Mouse (Mus musculus) hindbrain, embryonic 12.5 days (tissue): ENCODE measurements around the gene Myo16. TPM values are rescaled to one million over a fixed set of nuclear protein-coding genes. Genes with fewer than 3 reads are reported as not detected.

ENCODE experiments used
- ATAC-seq: fragments of 200-750 bp; cut with Nextera tagmentation; 2 replicates; pipeline ENCODE4 v1.8.0; 2017; ENCODE audit warnings: moderate TSS enrichment; ENCODE audit not compliant: low FRiP score
- H3K27ac ChIP-seq: fragments of 300-500 bp; sonication (generic); 2 replicates; pipeline ENCODE4 v1.5.1; 2016; ENCODE audit warnings: mild to moderate bottlenecking
- H3K27me3 ChIP-seq: fragments of 300-500 bp; sonication (generic); 2 replicates; pipeline ENCODE4 v1.6.1; 2016; ENCODE audit warnings: mild to moderate bottlenecking
- H3K36me3 ChIP-seq: fragments of 300-500 bp; sonication (generic); 2 replicates; pipeline ENCODE4 v1.6.1; 2016; ENCODE audit warnings: mild to moderate bottlenecking
- H3K4me1 ChIP-seq: fragments of 300-500 bp; sonication (generic); 2 replicates; pipeline ENCODE4 v1.6.1; 2016
- H3K4me2 ChIP-seq: fragments of 300-500 bp; sonication (generic); replicated peaks from 2 replicates; pipeline ENCODE4 v1.6.1; 2016; ENCODE audit warnings: mild to moderate bottlenecking
- H3K4me3 ChIP-seq: fragments of 300-500 bp; sonication (generic); 2 replicates; pipeline ENCODE4 v1.5.1; 2016; ENCODE audit warnings: mild to moderate bottlenecking
- H3K9ac ChIP-seq: fragments of 300-500 bp; sonication (generic); 2 replicates; pipeline ENCODE4 v1.6.1; 2016; ENCODE audit warnings: mild to moderate bottlenecking, moderate library complexity
- H3K9me3 ChIP-seq: fragments of 300-500 bp; sonication (generic); replicated peaks from 2 replicates; pipeline ENCODE4 v1.6.1; 2016; ENCODE audit warnings: mild to moderate bottlenecking
- WGBS: fragments of 180-500 bp; shearing (Covaris S2); methylation state at CpG from one replicate; pipeline ENCODE4 v1.1.7; 2016; 5-methylcytosine and 5-hydroxymethylcytosine counted together
- polyA plus RNA-seq: library from polyadenylated mRNA; unstranded; fragments of >200 nt; fragmentation: Nextera tagmentation; extraction: Ambion mirVana; gene quantifications from 2 replicates; pipeline ENCODE4 v1.2.1, GENCODE M21; 2016

The Myo16 gene
- polyA plus RNA-seq, 1 experiment from 2014 or later, result 4.3 TPM

DNA sequence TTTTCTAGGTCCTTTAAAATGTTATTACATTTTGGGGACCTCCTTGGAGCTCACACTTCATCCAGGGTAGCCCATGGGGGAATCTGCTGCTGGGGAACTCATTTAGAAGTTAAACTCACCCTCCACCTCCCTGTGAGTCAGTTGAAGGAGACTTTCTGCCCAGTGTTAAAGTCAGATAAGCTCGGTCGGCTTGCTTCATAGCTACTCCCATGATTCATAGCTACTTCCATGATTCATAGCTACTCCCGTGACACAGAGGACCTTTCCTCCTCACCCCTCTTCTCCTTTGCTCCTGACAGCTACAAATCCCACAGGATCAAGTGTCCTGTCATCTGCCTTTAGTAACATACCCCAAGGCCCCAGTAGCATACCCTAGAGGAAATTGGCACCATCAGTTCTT, 89.6 kb downstream of the Myo16 start:
- no peak for ATAC-seq
- no peaks in the 10 kb centered on the region for H3K36me3 ChIP-seq

DNA sequence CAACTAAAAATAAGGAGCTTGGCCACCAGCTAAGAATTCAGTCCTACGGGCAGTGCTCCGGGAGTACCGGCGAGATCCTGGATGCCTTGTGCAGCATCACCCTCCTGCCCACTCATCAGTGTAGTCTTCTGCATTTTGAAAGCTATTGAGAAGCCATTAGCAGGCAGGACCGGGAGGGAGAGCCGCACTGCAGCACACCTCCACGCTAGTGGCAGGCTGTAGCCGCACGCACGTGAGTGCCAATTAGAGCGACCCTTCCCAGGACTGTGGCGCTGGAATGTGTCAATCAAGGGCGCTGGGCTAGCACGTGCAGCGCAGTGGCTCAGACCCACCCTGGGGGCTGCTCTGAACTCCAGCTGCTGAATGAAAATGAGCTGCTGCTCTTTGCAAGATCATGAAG, 95.4 kb downstream of the Myo16 start:
- WGBS, result 2% methylated on average over 15 of the region's 15 CpGs
- Histone ChIP-seq H3K27ac (no peak overlapping the region), H3K27me3 (0 out of 2 replicates have a peak, but pooled peaks cover 7% of the 10 kb centered on the region), H3K4me1 (peaks cover 8% of the 10 kb centered on the region), H3K36me3 (no peaks in the 10 kb centered on the region), H3K9ac (no peak overlapping the region), H3K9me3 (no peaks in the 10 kb centered on the region), H3K4me2 (peak overlapping the region; percentile 56), H3K4me3 (no peak overlapping the region)
- ATAC-seq, result peak; percentile 93

More for the DNA sequence above, 89.6 kb downstream of the Myo16 start:
- no peak overlapping the region for H3K4me2 ChIP-seq
- H3K27me3 ChIP-seq, result no peaks in the 10 kb centered on the region
- no peak overlapping the region for H3K4me3 ChIP-seq
- 86% methylated on average over 3 of the region's 3 CpGs for WGBS
- no peak overlapping the region for H3K9ac ChIP-seq
- H3K9me3 ChIP-seq, result no peaks in the 10 kb centered on the region
- H3K4me1 ChIP-seq, result no peaks in the 10 kb centered on the region
- no peak overlapping the region for H3K27ac ChIP-seq

DNA sequence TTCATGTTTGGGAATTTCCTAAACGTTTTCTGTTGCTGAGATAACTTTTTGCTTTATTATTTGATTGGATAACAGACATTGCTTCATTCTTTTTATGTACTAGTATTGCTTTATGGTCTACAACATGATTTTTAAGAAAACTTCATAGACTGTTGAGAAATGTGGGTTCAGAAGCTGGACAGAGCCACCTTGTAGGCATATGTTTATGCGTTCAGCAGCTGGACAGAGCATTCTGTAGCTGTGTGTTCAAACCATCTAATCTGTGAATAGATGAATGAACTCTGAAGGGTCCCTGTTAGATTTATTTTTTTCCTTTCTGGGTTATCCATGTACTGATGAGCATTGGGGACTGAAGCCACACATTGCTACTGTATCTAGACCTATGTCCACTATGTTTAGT, 102.0 kb downstream of the Myo16 start:
- no peak overlapping the region for H3K4me2 ChIP-seq
- no peak overlapping the region for H3K4me3 ChIP-seq
- no peaks in the 10 kb centered on the region for H3K4me1 ChIP-seq
- H3K9me3 ChIP-seq, result no peaks in the 10 kb centered on the region
- ATAC-seq, result no peak
- H3K27me3 ChIP-seq, result no peaks in the 10 kb centered on the region
- no peak overlapping the region for H3K27ac ChIP-seq
- H3K36me3 ChIP-seq, result no peaks in the 10 kb centered on the region
- H3K9ac ChIP-seq, result no peak overlapping the region
- WGBS, result 76% methylated on average over 2 of the region's 2 CpGs

DNA sequence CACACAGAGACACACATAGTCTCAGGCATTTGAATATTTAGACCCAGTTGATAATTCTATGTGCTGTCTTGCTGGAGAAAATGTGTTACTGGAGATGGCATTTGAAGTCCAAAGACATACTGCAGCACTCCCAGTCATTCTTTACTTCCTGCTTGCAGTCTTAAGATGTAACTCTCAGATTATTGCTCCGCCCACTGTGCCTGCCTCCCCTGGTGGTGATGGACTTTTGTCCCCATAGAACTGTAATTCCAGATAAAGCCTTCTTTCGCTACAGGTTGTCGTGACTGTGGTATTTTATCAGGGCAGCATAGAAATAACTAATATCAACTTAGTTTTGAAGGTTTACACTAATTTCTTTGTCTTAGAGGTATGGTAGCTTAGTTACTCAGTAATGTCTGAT, 102.9 kb downstream of the Myo16 start:
- Histone ChIP-seq H3K4me3 (no peak overlapping the region), H3K27me3 (no peaks in the 10 kb centered on the region), H3K4me1 (no peaks in the 10 kb centered on the region), H3K9ac (no peak overlapping the region), H3K27ac (no peak overlapping the region), H3K36me3 (no peaks in the 10 kb centered on the region), H3K9me3 (no peaks in the 10 kb centered on the region), H3K4me2 (no peak overlapping the region)
- 84% methylated on average over 3 of the region's 3 CpGs for WGBS
- no peak for ATAC-seq

DNA sequence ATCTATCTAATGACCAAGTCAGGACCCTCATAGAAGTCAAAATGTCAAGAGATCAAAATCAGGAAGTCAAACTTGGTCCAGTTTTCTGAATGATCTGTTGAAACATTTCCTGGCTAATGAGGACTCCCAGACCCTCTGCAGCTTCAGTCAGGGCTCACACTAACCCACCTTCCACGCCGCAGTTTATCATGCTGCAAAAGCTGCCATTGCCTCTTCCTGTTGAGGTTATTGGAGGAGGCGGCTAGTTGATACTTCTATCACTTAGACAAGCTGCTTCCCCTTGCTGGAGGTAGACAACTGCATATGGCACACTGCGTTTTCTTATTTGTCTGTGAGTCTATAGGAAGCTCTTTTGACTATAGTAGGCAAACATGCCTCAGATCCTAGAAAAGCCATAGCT, 116.4 kb downstream of the Myo16 start:
- Histone ChIP-seq H3K4me1 (no peaks in the 10 kb centered on the region), H3K36me3 (no peaks in the 10 kb centered on the region), H3K27ac (no peak overlapping the region), H3K9ac (no peak overlapping the region), H3K27me3 (no peaks in the 10 kb centered on the region), H3K9me3 (no peaks in the 10 kb centered on the region), H3K4me3 (no peak overlapping the region), H3K4me2 (no peak overlapping the region)
- WGBS, result 86% methylated on average over 4 of the region's 4 CpGs
- ATAC-seq, result no peak

DNA sequence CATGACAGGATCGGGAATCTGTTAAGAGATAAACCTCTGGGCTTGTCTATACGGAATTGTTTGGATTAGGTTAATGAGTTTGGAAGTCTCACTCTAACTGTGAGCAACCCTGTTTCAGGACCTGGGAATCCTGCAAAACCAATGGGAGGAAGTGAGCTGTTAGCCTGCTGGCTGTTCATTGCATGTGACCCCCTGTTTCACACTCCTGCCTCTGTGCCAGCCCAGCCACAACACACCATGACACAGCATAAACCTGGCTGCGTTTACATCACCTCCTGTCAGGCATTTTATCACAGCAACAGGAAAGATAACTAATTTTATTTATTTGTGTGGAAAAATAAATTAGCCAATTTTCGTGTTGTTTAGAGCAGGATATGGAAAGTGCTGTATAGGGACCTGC, 138.9 kb downstream of the Myo16 start:
- Histone ChIP-seq H3K9ac (no peak overlapping the region), H3K36me3 (no peaks in the 10 kb centered on the region), H3K27me3 (no peaks in the 10 kb centered on the region), H3K4me1 (no peaks in the 10 kb centered on the region), H3K4me3 (no peak overlapping the region), H3K27ac (no peak overlapping the region), H3K9me3 (no peaks in the 10 kb centered on the region), H3K4me2 (no peak overlapping the region)
- 75% methylated on average over 4 of the region's 4 CpGs for WGBS
- no peak for ATAC-seq

DNA sequence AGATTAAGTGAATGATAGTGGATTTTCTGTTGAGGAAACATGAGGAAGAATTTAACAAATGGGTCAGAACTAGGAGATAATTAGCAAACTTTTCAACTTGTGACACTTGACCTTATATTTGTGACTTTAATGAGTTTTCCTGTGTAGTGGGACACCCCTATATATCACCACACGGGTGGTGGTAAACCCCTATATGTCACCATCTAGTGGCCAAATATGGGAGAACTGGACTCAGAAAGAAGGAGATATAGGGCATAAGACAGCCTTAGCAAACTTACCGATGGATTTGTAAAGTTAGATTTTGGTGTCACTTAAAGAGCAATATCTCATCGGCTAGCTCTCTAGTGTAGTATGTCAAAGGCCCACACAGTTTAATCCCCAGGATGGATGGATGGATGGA, 147.1 kb downstream of the Myo16 start:
- Histone ChIP-seq H3K27me3 (no peaks in the 10 kb centered on the region), H3K4me2 (no peak overlapping the region), H3K4me1 (peaks cover 7% of the 10 kb centered on the region; the same call in 1 of the 2 replicates), H3K27ac (no peak overlapping the region), H3K36me3 (no peaks in the 10 kb centered on the region), H3K9me3 (no peaks in the 10 kb centered on the region), H3K9ac (no peak overlapping the region), H3K4me3 (no peak overlapping the region)
- no peak for ATAC-seq
- WGBS, result 55% methylated on average over 3 of the region's 3 CpGs

DNA sequence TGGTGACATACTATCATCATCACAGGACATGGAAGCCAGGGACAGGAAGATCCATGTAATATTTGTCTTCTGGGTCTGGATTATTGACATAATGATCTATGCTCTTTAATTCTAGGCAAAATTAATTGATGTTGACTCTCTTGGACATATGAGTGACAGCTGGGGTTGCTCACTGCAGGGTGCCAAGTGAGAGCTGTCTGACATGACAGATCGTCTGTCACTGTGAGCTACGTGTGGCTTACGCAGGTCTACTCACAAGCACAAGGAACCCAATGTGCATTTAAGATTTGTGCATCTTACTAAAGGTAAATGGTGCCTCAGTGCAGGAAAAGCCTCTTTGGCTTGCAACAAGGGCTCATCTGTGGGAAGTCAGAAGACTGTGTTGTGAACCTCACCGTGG, 149.3 kb downstream of the Myo16 start:
- WGBS, result 55% methylated on average over 4 of the region's 4 CpGs
- H3K27ac ChIP-seq, result no peak overlapping the region
- H3K27me3 ChIP-seq, result no peaks in the 10 kb centered on the region
- no peaks in the 10 kb centered on the region for H3K36me3 ChIP-seq
- peak; percentile 46; the same call in 1 of the 2 replicates for ATAC-seq
- no peak overlapping the region for H3K9ac ChIP-seq
- H3K9me3 ChIP-seq, result no peaks in the 10 kb centered on the region
- H3K4me3 ChIP-seq, result no peak overlapping the region
- H3K4me1 ChIP-seq, result peaks cover 11% of the 10 kb centered on the region
- H3K4me2 ChIP-seq, result no peak overlapping the region

DNA sequence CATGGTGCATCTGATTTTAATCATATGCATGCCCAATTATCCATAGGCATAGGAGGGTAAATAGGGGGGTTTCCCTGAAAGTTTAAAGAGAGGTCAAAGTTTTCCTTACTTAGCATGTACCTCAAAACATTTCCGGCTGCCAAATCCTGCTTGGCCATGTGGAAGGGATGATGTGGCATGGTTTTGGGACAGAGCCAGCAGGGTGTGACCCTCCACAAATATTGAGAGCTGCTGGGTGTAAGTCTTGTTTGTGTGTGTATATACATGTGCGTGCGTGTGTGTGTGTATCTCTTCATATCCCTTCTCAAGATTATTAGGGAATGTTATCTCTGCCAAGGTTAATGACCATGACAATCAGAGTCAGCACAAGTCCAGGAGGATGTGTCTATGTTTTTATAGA, 150.3 kb downstream of the Myo16 start:
- Histone ChIP-seq H3K9ac (no peak overlapping the region), H3K4me2 (no peak overlapping the region), H3K4me1 (peaks cover 15% of the 10 kb centered on the region), H3K4me3 (no peak overlapping the region), H3K36me3 (no peaks in the 10 kb centered on the region), H3K9me3 (no peaks in the 10 kb centered on the region), H3K27me3 (no peaks in the 10 kb centered on the region), H3K27ac (no peak overlapping the region)
- ATAC-seq, result no peak
- WGBS, result 91% methylated on average over 3 of the region's 3 CpGs

DNA sequence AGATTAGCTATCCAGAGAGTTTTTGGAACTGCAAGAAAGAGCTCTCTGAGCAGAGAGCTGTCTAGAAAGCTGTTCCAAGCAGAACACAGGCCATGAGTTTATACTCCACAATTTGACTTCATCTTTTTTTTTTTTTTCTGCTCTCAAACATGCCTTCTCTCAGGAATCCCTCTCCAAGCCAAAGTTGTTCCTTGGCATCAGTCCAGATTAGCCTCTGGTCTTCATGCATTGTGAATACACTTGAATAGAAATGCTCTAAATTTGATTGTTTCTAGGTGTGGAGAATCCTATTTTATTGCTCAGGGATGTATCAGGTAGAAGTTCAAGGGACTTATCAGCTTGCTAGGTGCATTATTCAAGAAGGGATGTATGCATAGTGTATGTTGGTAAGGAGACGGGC, 151.0 kb downstream of the Myo16 start:
- no peak overlapping the region for H3K27ac ChIP-seq
- H3K4me2 ChIP-seq, result no peak overlapping the region
- H3K4me3 ChIP-seq, result no peak overlapping the region
- no peaks in the 10 kb centered on the region for H3K27me3 ChIP-seq
- no peaks in the 10 kb centered on the region for H3K9me3 ChIP-seq
- ATAC-seq, result no peak
- WGBS, result 79% methylated on average over 1 of the region's 1 CpGs
- H3K9ac ChIP-seq, result no peak overlapping the region
- H3K4me1 ChIP-seq, result peaks cover 15% of the 10 kb centered on the region
- H3K36me3 ChIP-seq, result no peaks in the 10 kb centered on the region

DNA sequence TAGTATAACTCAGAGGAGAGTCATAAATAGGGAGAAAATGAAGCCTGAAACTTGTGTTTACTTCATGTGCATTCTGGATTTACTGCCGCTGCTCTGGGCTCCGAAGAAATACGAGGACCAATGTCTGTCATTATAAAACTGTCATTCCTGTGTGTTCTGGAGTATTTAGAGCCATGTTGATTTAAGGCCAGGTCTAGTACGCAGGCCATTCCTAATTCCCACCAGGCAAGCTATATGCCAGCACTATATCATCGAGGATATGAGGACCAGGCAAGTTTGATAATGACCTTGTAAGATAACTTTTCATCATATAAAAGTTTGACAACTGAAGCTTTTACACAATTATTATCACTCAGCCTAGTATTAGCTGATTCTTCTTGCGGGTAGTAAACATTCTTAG, 153.6 kb downstream of the Myo16 start:
- Histone ChIP-seq H3K4me1 (peaks cover 15% of the 10 kb centered on the region), H3K9ac (no peak overlapping the region), H3K4me2 (no peak overlapping the region), H3K36me3 (no peaks in the 10 kb centered on the region), H3K27ac (no peak overlapping the region), H3K9me3 (no peaks in the 10 kb centered on the region), H3K4me3 (no peak overlapping the region), H3K27me3 (no peaks in the 10 kb centered on the region)
- 89% methylated on average over 6 of the region's 6 CpGs for WGBS
- ATAC-seq, result no peak

DNA sequence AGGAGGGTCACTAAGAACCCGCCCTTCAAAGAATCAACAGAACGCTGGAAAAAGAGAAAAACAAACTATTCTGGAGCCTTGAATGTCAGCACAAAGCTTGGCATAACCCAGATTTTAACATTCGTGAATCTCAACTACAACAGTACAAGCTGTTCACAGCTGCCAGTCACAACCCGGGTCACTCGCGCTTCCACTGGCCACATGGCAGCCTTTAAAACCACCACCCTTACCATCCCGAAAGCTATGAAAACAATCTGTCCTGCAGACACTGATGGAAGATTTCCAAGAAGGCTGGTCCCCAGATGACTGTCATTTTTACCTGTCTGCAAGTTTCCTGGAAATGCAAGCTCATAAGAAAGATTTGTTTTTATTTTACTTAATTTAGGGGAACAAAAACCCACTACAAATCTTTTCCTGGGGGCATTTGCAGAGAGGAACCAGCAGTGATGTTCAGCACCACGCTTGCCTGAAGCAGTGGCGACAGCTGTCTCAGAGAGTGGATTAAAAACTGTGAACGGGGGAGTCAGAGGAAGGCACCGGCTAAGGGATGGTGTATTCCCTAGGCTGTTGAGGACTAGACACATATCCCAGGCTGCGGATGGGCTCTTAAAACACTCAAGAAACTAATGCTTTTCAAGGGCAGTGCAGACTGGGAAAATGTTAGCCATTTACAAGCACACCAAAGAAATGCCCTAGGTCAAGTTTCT, 154.2 kb downstream of the Myo16 start:
- WGBS, result 61% methylated on average over 12 of the region's 12 CpGs
- no peak for ATAC-seq
- Histone ChIP-seq H3K9ac (no peak overlapping the region), H3K4me3 (no peak overlapping the region), H3K4me2 (no peak overlapping the region), H3K36me3 (no peaks in the 10 kb centered on the region), H3K27ac (0 out of 2 replicates have a peak overlapping the region, but pooled peaks have one; percentile 30), H3K4me1 (peaks cover 10% of the 10 kb centered on the region), H3K9me3 (no peaks in the 10 kb centered on the region), H3K27me3 (no peaks in the 10 kb centered on the region)

DNA sequence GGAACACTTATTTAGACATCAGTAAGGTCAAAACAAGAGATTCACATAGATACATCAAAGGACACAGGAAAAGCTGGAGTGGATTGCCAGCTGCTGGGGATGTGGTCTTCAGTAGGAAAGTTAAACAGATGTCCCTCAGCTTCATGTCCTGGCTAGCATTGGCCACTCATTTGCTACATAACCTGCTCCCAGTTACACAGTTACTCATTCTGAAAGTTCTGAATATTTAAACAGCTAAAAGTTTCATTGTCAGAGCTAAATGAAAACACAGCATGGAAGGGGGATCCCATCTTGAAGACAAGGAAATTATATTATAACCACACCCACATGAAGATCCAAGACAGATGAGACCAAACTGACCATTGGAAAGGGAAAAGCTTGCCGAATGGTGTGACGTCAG, 156.8 kb downstream of the Myo16 start:
- Histone ChIP-seq H3K4me1 (peaks cover 8% of the 10 kb centered on the region), H3K27ac (no peak overlapping the region), H3K27me3 (no peaks in the 10 kb centered on the region; the same call in 1 of the 2 replicates), H3K36me3 (no peaks in the 10 kb centered on the region), H3K4me2 (no peak overlapping the region), H3K4me3 (no peak overlapping the region), H3K9ac (no peak overlapping the region), H3K9me3 (no peaks in the 10 kb centered on the region)
- no peak for ATAC-seq
- 89% methylated on average over 2 of the region's 2 CpGs for WGBS
